Mouse (Mus musculus): Measurements from ENCODE around the gene Ptk7. TPM values are rescaled to one million over a fixed set of nuclear protein-coding genes. Genes with fewer than 3 reads are reported as not detected.
A peak's percentile ranks its signal among the peaks of the same experiment; 100 is the strongest.

The Ptk7 gene
- polyA plus RNA-seq, 1 experiment from 2014 or later: 58.5 TPM

- no peak for ATAC-seq (ENCODE audit: low FRiP score, low TSS enrichment)
- Histone ChIP-seq H3K36me3 (ENCODE audit: control insufficient read depth, insufficient read depth, low read length) (no peaks in the 10 kb centered on the region), H3K4me1 (ENCODE audit: control insufficient read depth, insufficient read depth, low read length) (peaks cover 40% of the 10 kb centered on the region), H3K4me2 (replicated peaks; ENCODE audit: low read depth, low read length) (no peak overlapping the region), H3K27me3 (ENCODE audit: control insufficient read depth, insufficient read depth, low read length) (no peaks in the 10 kb centered on the region), H3K27ac (ENCODE audit: low read depth, low read length) (no peak overlapping the region), H3K4me3 (ENCODE audit: low read length) (no peak overlapping the region), H3K9ac (ENCODE audit: low read depth, low read length) (0 out of 2 replicates have a peak overlapping the region, but pooled peaks have one; percentile 7), H3K9me3 (ENCODE audit: control insufficient read depth, low read length) (no peaks in the 10 kb centered on the region)
- 76% methylated on average over 12 of the region's 12 CpGs for WGBS
Observed at GRCm38 (mm10) chr17:46605987-46606386, 23.3 kb downstream of the Ptk7 start.

- H3K4me1 ChIP-seq (ENCODE audit: control insufficient read depth, insufficient read depth, low read length): peaks cover 36% of the 10 kb centered on the region
- no peak overlapping the region for H3K4me2 ChIP-seq (replicated peaks; ENCODE audit: low read depth, low read length)
- no peak overlapping the region for H3K27ac ChIP-seq (ENCODE audit: low read depth, low read length)
- 57% methylated on average over 5 of the region's 5 CpGs for WGBS
- no peak overlapping the region for H3K4me3 ChIP-seq (ENCODE audit: low read length)
- no peak for ATAC-seq (ENCODE audit: low FRiP score, low TSS enrichment)
- H3K36me3 ChIP-seq (ENCODE audit: control insufficient read depth, insufficient read depth, low read length): no peaks in the 10 kb centered on the region
- no peak overlapping the region for H3K9ac ChIP-seq (ENCODE audit: low read depth, low read length)
- H3K27me3 ChIP-seq (ENCODE audit: control insufficient read depth, insufficient read depth, low read length): no peaks in the 10 kb centered on the region
- H3K9me3 ChIP-seq (ENCODE audit: control insufficient read depth, low read length): no peaks in the 10 kb centered on the region
Observed at GRCm38 (mm10) chr17:46605126-46605525, 24.2 kb downstream of the Ptk7 start.

- WGBS: 94% methylated on average over 4 of the region's 4 CpGs
- Histone ChIP-seq H3K4me2 (replicated peaks; ENCODE audit: low read depth, low read length) (no peak overlapping the region), H3K4me1 (ENCODE audit: control insufficient read depth, insufficient read depth, low read length) (peaks cover 27% of the 10 kb centered on the region), H3K9me3 (ENCODE audit: control insufficient read depth, low read length) (no peaks in the 10 kb centered on the region), H3K4me3 (ENCODE audit: low read length) (no peak overlapping the region), H3K27me3 (ENCODE audit: control insufficient read depth, insufficient read depth, low read length) (no peaks in the 10 kb centered on the region), H3K9ac (ENCODE audit: low read depth, low read length) (no peak overlapping the region), H3K27ac (ENCODE audit: low read depth, low read length) (no peak overlapping the region), H3K36me3 (ENCODE audit: control insufficient read depth, insufficient read depth, low read length) (no peaks in the 10 kb centered on the region)
- no peak for ATAC-seq (ENCODE audit: low FRiP score, low TSS enrichment)
Observed at GRCm38 (mm10) chr17:46603229-46603628, 26.1 kb downstream of the Ptk7 start.

GRCm38 (mm10) chr17:46602212-46602611 is 27.1 kb downstream of the Ptk7 start:
- no peak overlapping the region for H3K27ac ChIP-seq (ENCODE audit: low read depth, low read length)
- no peak for ATAC-seq (ENCODE audit: low FRiP score, low TSS enrichment)
- H3K4me2 ChIP-seq (replicated peaks; ENCODE audit: low read depth, low read length): no peak overlapping the region
- no peaks in the 10 kb centered on the region for H3K27me3 ChIP-seq (ENCODE audit: control insufficient read depth, insufficient read depth, low read length)
- no peaks in the 10 kb centered on the region for H3K9me3 ChIP-seq (ENCODE audit: control insufficient read depth, low read length)
- no peak overlapping the region for H3K9ac ChIP-seq (ENCODE audit: low read depth, low read length)
- 74% methylated on average over 9 of the region's 9 CpGs for WGBS
- no peaks in the 10 kb centered on the region; the same call in 1 of the 2 replicates for H3K36me3 ChIP-seq (ENCODE audit: control insufficient read depth, insufficient read depth, low read length)
- H3K4me3 ChIP-seq (ENCODE audit: low read length): no peak overlapping the region
- peaks cover 18% of the 10 kb centered on the region for H3K4me1 ChIP-seq (ENCODE audit: control insufficient read depth, insufficient read depth, low read length)

- no peaks in the 10 kb centered on the region; the same call in 1 of the 2 replicates for H3K36me3 ChIP-seq (ENCODE audit: control insufficient read depth, insufficient read depth, low read length)
- H3K4me3 ChIP-seq (ENCODE audit: low read length): no peak overlapping the region
- no peaks in the 10 kb centered on the region for H3K9me3 ChIP-seq (ENCODE audit: control insufficient read depth, low read length)
- no peak overlapping the region for H3K9ac ChIP-seq (ENCODE audit: low read depth, low read length)
- WGBS: 92% methylated on average over 2 of the region's 2 CpGs
- peaks cover 12% of the 10 kb centered on the region for H3K4me1 ChIP-seq (ENCODE audit: control insufficient read depth, insufficient read depth, low read length)
- H3K27me3 ChIP-seq (ENCODE audit: control insufficient read depth, insufficient read depth, low read length): no peaks in the 10 kb centered on the region
- ATAC-seq (ENCODE audit: low FRiP score, low TSS enrichment): no peak
- H3K4me2 ChIP-seq (replicated peaks; ENCODE audit: low read depth, low read length): no peak overlapping the region
- H3K27ac ChIP-seq (ENCODE audit: low read depth, low read length): no peak overlapping the region
Observed at GRCm38 (mm10) chr17:46600569-46600968, 28.7 kb downstream of the Ptk7 start.

GRCm38 (mm10) chr17:46598963-46599362 is 30.3 kb downstream of the Ptk7 start:
- H3K36me3 ChIP-seq (ENCODE audit: control insufficient read depth, insufficient read depth, low read length): no peaks in the 10 kb centered on the region; the same call in 1 of the 2 replicates
- peaks cover 8% of the 10 kb centered on the region for H3K4me1 ChIP-seq (ENCODE audit: control insufficient read depth, insufficient read depth, low read length)
- no peak overlapping the region for H3K9ac ChIP-seq (ENCODE audit: low read depth, low read length)
- H3K4me2 ChIP-seq (replicated peaks; ENCODE audit: low read depth, low read length): no peak overlapping the region
- H3K9me3 ChIP-seq (ENCODE audit: control insufficient read depth, low read length): no peaks in the 10 kb centered on the region
- H3K4me3 ChIP-seq (ENCODE audit: low read length): no peak overlapping the region
- H3K27ac ChIP-seq (ENCODE audit: low read depth, low read length): no peak overlapping the region
- H3K27me3 ChIP-seq (ENCODE audit: control insufficient read depth, insufficient read depth, low read length): no peaks in the 10 kb centered on the region
- no peak for ATAC-seq (ENCODE audit: low FRiP score, low TSS enrichment)
- WGBS: 84% methylated on average over 4 of the region's 4 CpGs

- peaks cover 8% of the 10 kb centered on the region for H3K4me1 ChIP-seq (ENCODE audit: control insufficient read depth, insufficient read depth, low read length)
- WGBS: 94% methylated on average over 11 of the region's 11 CpGs
- no peaks in the 10 kb centered on the region; the same call in 1 of the 2 replicates for H3K36me3 ChIP-seq (ENCODE audit: control insufficient read depth, insufficient read depth, low read length)
- ATAC-seq (ENCODE audit: low FRiP score, low TSS enrichment): no peak
- no peaks in the 10 kb centered on the region for H3K9me3 ChIP-seq (ENCODE audit: control insufficient read depth, low read length)
- no peaks in the 10 kb centered on the region for H3K27me3 ChIP-seq (ENCODE audit: control insufficient read depth, insufficient read depth, low read length)
- no peak overlapping the region for H3K4me3 ChIP-seq (ENCODE audit: low read length)
- no peak overlapping the region for H3K4me2 ChIP-seq (replicated peaks; ENCODE audit: low read depth, low read length)
- no peak overlapping the region for H3K27ac ChIP-seq (ENCODE audit: low read depth, low read length)
- H3K9ac ChIP-seq (ENCODE audit: low read depth, low read length): no peak overlapping the region
Observed at GRCm38 (mm10) chr17:46597956-46598355, 31.3 kb downstream of the Ptk7 start.

GRCm38 (mm10) chr17:46595336-46595735 is 34.0 kb downstream of the Ptk7 start:
- 66% methylated on average over 6 of the region's 6 CpGs for WGBS
- Histone ChIP-seq H3K4me2 (replicated peaks; ENCODE audit: low read depth, low read length) (no peak overlapping the region), H3K4me1 (ENCODE audit: control insufficient read depth, insufficient read depth, low read length) (peaks cover 8% of the 10 kb centered on the region), H3K36me3 (ENCODE audit: control insufficient read depth, insufficient read depth, low read length) (peaks cover 9% of the 10 kb centered on the region), H3K9ac (ENCODE audit: low read depth, low read length) (no peak overlapping the region; the same call in 1 of the 2 replicates), H3K9me3 (ENCODE audit: control insufficient read depth, low read length) (no peaks in the 10 kb centered on the region), H3K27ac (ENCODE audit: low read depth, low read length) (peak overlapping the region; percentile 55; the same call in 1 of the 2 replicates), H3K27me3 (ENCODE audit: control insufficient read depth, insufficient read depth, low read length) (no peaks in the 10 kb centered on the region), H3K4me3 (ENCODE audit: low read length) (no peak overlapping the region)
- no peak for ATAC-seq (ENCODE audit: low FRiP score, low TSS enrichment)

- Histone ChIP-seq H3K4me1 (ENCODE audit: control insufficient read depth, insufficient read depth, low read length) (peaks cover 8% of the 10 kb centered on the region), H3K27me3 (ENCODE audit: control insufficient read depth, insufficient read depth, low read length) (no peaks in the 10 kb centered on the region), H3K4me3 (ENCODE audit: low read length) (no peak overlapping the region), H3K27ac (ENCODE audit: low read depth, low read length) (peak overlapping the region; percentile 55), H3K4me2 (replicated peaks; ENCODE audit: low read depth, low read length) (no peak overlapping the region), H3K9me3 (ENCODE audit: control insufficient read depth, low read length) (no peaks in the 10 kb centered on the region), H3K9ac (ENCODE audit: low read depth, low read length) (peak overlapping the region; percentile 13; the same call in 1 of the 2 replicates), H3K36me3 (ENCODE audit: control insufficient read depth, insufficient read depth, low read length) (peaks cover 17% of the 10 kb centered on the region)
- ATAC-seq (ENCODE audit: low FRiP score, low TSS enrichment): peak; percentile 73
- 22% methylated on average over 9 of the region's 9 CpGs for WGBS
Observed at GRCm38 (mm10) chr17:46594606-46595005, 34.7 kb downstream of the Ptk7 start.

All from kidney, embryonic 14.5 days (tissue).